Mouse (Mus musculus) naive thymus-derived CD4-positive, alpha-beta T cell, adult 5 months (primary cell): ENCODE results near the gene Gatc. TPM values are rescaled to one million over a fixed set of nuclear protein-coding genes. Genes with fewer than 3 reads are reported as not detected.

Experiments used
- polyA plus RNA-seq: library from polyadenylated mRNA; unstranded; fragments of 100-300 nt; shearing (Covaris generic); gene quantifications from one replicate; pipeline ENCODE4 v1.2.1, GENCODE M21; 2017

Gene Gatc
- 9.4 TPM for polyA plus RNA-seq

GRCm38 (mm10) chr5:115340577-115341313, at the start of gene Gatc, which contains the start of gene Triap1:
Gene Gatc, minus strand, starts transcription at chr5:115341178.
Gene Triap1, plus strand, starts transcription at chr5:115341225.

GRCm38 (mm10) chr5:115348546-115349224, 7.7 kb upstream of the Gatc start, which contains the start of gene Cox6a1:
Gene Cox6a1, minus strand, starts transcription at chr5:115348981.

GRCm38 (mm10) chr5:115326875-115327609, 13.9 kb downstream of the Gatc start, which contains the start of gene Srsf9:
Gene Srsf9, plus strand, starts transcription at chr5:115327177.

GRCm38 (mm10) chr5:115300792-115301614, 40.0 kb downstream of the Gatc start, which contains the start of gene Dynll1:
Gene Dynll1, minus strand, starts transcription at chr5:115300999.

Other genes starting within 250 kb of the Gatc start
- not detected for gene Gm10401, start 242.9 kb downstream of the Gatc start, polyA plus RNA-seq
- 20.8 TPM for gene Acads, start 221.8 kb downstream of the Gatc start, polyA plus RNA-seq
- gene Unc119b, start 206.2 kb downstream of the Gatc start, polyA plus RNA-seq = 38.8 TPM
- 101 TPM for gene Mlec, start 183.0 kb downstream of the Gatc start, polyA plus RNA-seq
- gene Cabp1, start 146.8 kb downstream of the Gatc start, polyA plus RNA-seq = not detected
- gene Pop5, start 105.3 kb downstream of the Gatc start, polyA plus RNA-seq = 216 TPM
- 168 TPM for gene Rnf10, start 68.3 kb downstream of the Gatc start, polyA plus RNA-seq
- 44.7 TPM for gene Coq5, start 61.5 kb downstream of the Gatc start, polyA plus RNA-seq
- gene Dynll1, start 40.2 kb downstream of the Gatc start, polyA plus RNA-seq = 316 TPM
- 72.7 TPM for gene Srsf9, start 14.0 kb downstream of the Gatc start, polyA plus RNA-seq
- 33.6 TPM for gene Triap1, start within 50 bp of the Gatc start, polyA plus RNA-seq
- gene Cox6a1, start 7.8 kb upstream of the Gatc start, polyA plus RNA-seq = 471 TPM
- gene Msi1, start 88.4 kb upstream of the Gatc start, polyA plus RNA-seq = 0.21 TPM
- not detected for gene Pla2g1b, start 125.1 kb upstream of the Gatc start, polyA plus RNA-seq
- 9.6 TPM for gene Sirt4, start 143.5 kb upstream of the Gatc start, polyA plus RNA-seq
- gene Pxn, start 165.5 kb upstream of the Gatc start, polyA plus RNA-seq = 69.9 TPM
- 2,659 TPM for gene Rplp0, start 218.3 kb upstream of the Gatc start, polyA plus RNA-seq
- 70.9 TPM for gene Gcn1l1, start 224.1 kb upstream of the Gatc start, polyA plus RNA-seq